Mouse (Mus musculus) lung, postnatal 0 days (tissue): ENCODE measurements around the gene Emcn. TPM values are rescaled to one million over a fixed set of nuclear protein-coding genes. Genes with fewer than 3 reads are reported as not detected.

Experiments used
- ATAC-seq: fragments of 200-750 bp; cut with Nextera tagmentation; 2 replicates; pipeline ENCODE4 v1.8.0; 2017; ENCODE audit warnings: moderate library complexity
- DNase-seq: peaks from one replicate; pipeline ENCODE4 v3.0.0-alpha.2; 2016; ENCODE audit warnings: low spot score
- H3K27ac ChIP-seq: fragments of 300-500 bp; sonication (generic); 2 replicates; pipeline ENCODE4 v1.5.1; 2014; ENCODE audit warnings: antibody characterized with exemption, mild to moderate bottlenecking, low read length, mixed read lengths
- H3K27me3 ChIP-seq: fragments of 300-500 bp; sonication (generic); replicated peaks from 2 replicates; pipeline ENCODE4 v1.6.1; 2014; ENCODE audit warnings: low read length, mixed read lengths; ENCODE audit not compliant: insufficient read depth
- H3K36me3 ChIP-seq: fragments of 300-500 bp; sonication (generic); 2 replicates; pipeline ENCODE4 v1.6.1; 2014; ENCODE audit warnings: low read length, mixed read lengths; ENCODE audit not compliant: insufficient read depth
- H3K4me1 ChIP-seq: fragments of 300-500 bp; sonication (generic); 2 replicates; pipeline ENCODE4 v1.6.1; 2014; ENCODE audit warnings: antibody characterized with exemption, low read depth, low read length, mixed read lengths; ENCODE audit not compliant: insufficient read depth
- H3K4me2 ChIP-seq: fragments of 300-500 bp; sonication (generic); replicated peaks from 2 replicates; pipeline ENCODE4 v1.6.1; 2014; ENCODE audit warnings: low read depth, mild to moderate bottlenecking, low read length, moderate library complexity, mixed read lengths
- H3K4me3 ChIP-seq: fragments of 300-500 bp; sonication (generic); 2 replicates; pipeline ENCODE4 v1.5.1; 2014; ENCODE audit warnings: low read depth, low read length
- H3K9ac ChIP-seq: fragments of 300-500 bp; sonication (generic); replicated peaks from 2 replicates; pipeline ENCODE4 v1.6.1; 2014; ENCODE audit warnings: low read depth, mild to moderate bottlenecking
- H3K9me3 ChIP-seq: fragments of 300-500 bp; sonication (generic); 2 replicates; pipeline ENCODE4 v1.6.1; 2016; ENCODE audit warnings: low read length, mixed read lengths
- CTCF ChIP-seq: IDR thresholded peaks from 2 replicates; pipeline ENCODE4 v1.5.1; 2016; ENCODE audit warnings: antibody characterized with exemption, mild to moderate bottlenecking
- EP300 ChIP-seq: IDR thresholded peaks from 2 replicates; pipeline ENCODE4 v1.6.1; 2016; ENCODE audit warnings: antibody characterized with exemption, mild to moderate bottlenecking, control low read depth
- WGBS: fragments of 180-500 bp; shearing (Covaris S2); extraction: QIAGEN DNeasy Blood & Tissue Kit; methylation state at CpG from one replicate; pipeline ENCODE4 v1.1.7; 2014; 5-methylcytosine and 5-hydroxymethylcytosine counted together
- polyA plus RNA-seq: library from polyadenylated mRNA; unstranded; fragments of >200 nt; fragmentation: Nextera tagmentation; extraction: Ambion mirVana; gene quantifications from 2 replicates; pipeline ENCODE4 v1.2.1, GENCODE M21; 2015

Gene Emcn
- polyA plus RNA-seq, 1 experiment from 2014 or later = 105 TPM

GRCm38 (mm10) chr3:137332531-137332930, 8.3 kb upstream of the Emcn start:
- 68% methylated on average over 4 of the region's 4 CpGs for WGBS
- H3K9ac ChIP-seq = no peak overlapping the region
- no peaks in the 10 kb centered on the region for H3K27me3 ChIP-seq
- H3K36me3 ChIP-seq = no peaks in the 10 kb centered on the region
- H3K4me3 ChIP-seq = no peak overlapping the region
- DNase-seq (no peak), ATAC-seq (no peak)
- no peak overlapping the region for H3K4me2 ChIP-seq
- H3K9me3 ChIP-seq = no peaks in the 10 kb centered on the region
- H3K27ac ChIP-seq = no peak overlapping the region
- TF ChIP-seq CTCF (no peak), EP300 (no peak)
- peaks cover 2% of the 10 kb centered on the region; the same call in 1 of the 2 replicates for H3K4me1 ChIP-seq

DNA sequence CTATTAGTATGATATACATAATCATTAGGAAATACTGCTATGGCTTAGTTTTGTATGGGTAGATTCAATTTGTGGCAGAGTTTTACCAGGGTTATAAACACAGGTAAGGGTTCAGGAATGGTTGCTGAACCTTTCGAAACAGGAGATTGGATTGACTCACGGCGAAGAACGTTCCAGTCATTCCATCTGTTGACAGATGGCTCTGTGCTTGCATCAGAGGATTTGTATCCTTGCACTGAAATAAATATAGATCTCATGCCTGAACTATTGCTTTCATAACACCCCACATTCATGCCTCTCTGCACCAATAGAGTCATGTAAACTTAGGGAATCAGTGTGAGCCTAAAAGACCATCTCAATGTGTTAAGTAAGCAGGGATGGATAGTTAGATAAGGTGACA, 4.9 kb upstream of the Emcn start:
- no peaks in the 10 kb centered on the region for H3K27me3 ChIP-seq
- no peaks in the 10 kb centered on the region for H3K9me3 ChIP-seq
- H3K9ac ChIP-seq = no peak overlapping the region
- H3K4me2 ChIP-seq = no peak overlapping the region
- TF ChIP-seq EP300 = no peak
- no peak for TF ChIP-seq CTCF
- DNase-seq (no peak), ATAC-seq (no peak)
- H3K36me3 ChIP-seq = no peaks in the 10 kb centered on the region
- 89% methylated on average over 4 of the region's 4 CpGs for WGBS
- no peak overlapping the region for H3K27ac ChIP-seq
- H3K4me1 ChIP-seq = no peaks in the 10 kb centered on the region
- no peak overlapping the region for H3K4me3 ChIP-seq

DNA sequence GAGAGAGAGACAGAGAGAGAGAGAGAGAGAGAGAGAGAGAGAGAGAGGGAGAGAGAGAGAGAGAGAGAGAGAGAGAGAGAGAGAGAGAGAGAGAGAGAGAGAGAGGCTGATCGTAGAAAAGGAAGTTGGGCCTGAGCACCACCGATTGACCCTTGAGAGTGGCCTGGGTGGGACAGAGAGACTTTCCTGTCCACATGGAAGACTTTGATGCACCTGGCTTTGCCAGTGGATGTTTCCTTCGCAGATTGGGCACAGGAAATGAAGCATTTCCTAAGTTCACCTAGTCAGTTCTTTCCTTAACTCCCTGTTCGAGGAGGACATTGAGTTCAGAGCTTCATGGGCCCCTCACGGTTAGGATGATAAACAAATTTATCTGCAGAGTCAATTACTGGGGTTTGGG, 2.6 kb downstream of the Emcn start:
- TF ChIP-seq EP300 (peak; percentile 50), CTCF (no peak)
- no peaks in the 10 kb centered on the region for H3K4me1 ChIP-seq
- no peak overlapping the region for H3K9ac ChIP-seq
- H3K27me3 ChIP-seq = no peaks in the 10 kb centered on the region
- DNase-seq = no peak
- 50% methylated on average over 4 of the region's 5 CpGs for WGBS
- H3K9me3 ChIP-seq = no peaks in the 10 kb centered on the region
- H3K27ac ChIP-seq = no peak overlapping the region
- no peak overlapping the region for H3K4me3 ChIP-seq
- peak overlapping the region; percentile 8; the same call in 1 of the 2 replicates for H3K4me2 ChIP-seq
- no peaks in the 10 kb centered on the region for H3K36me3 ChIP-seq
- ATAC-seq = peak; percentile 30; the same call in 1 of the 2 replicates

DNA sequence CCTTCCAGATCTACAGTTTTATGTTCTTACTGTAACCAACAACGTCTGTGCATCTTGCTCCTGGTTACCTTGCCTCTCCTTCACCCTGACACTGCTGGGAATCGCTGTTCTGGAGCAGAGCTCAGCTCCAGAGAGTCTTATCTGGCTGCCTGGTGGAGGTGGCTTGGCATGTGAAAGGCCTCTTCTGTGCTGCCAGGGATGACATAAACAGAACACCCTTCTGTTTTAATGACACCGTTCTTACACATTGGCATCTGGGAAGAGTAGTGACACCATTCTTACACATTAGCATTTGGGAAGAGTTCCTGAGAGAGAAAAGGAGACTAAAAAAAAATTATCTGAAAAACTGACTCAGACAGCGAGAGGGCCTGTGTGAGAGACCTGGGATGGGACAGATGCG, 11.0 kb downstream of the Emcn start:
- H3K4me3 ChIP-seq = no peak overlapping the region
- ATAC-seq = no peak
- no peak for DNase-seq
- H3K9ac ChIP-seq = no peak overlapping the region
- 74% methylated on average over 5 of the region's 5 CpGs for WGBS
- H3K27ac ChIP-seq = no peak overlapping the region
- no peaks in the 10 kb centered on the region for H3K27me3 ChIP-seq
- H3K4me2 ChIP-seq = no peak overlapping the region
- H3K9me3 ChIP-seq = no peaks in the 10 kb centered on the region
- H3K4me1 ChIP-seq = no peaks in the 10 kb centered on the region
- TF ChIP-seq EP300 = no peak
- no peak for TF ChIP-seq CTCF
- no peaks in the 10 kb centered on the region for H3K36me3 ChIP-seq

GRCm38 (mm10) chr3:137356697-137357096, 15.8 kb downstream of the Emcn start:
- no peaks in the 10 kb centered on the region for H3K36me3 ChIP-seq
- H3K4me3 ChIP-seq = no peak overlapping the region
- H3K9me3 ChIP-seq = no peaks in the 10 kb centered on the region
- no peak overlapping the region for H3K9ac ChIP-seq
- TF ChIP-seq CTCF (no peak), EP300 (no peak)
- DNase-seq = no peak
- ATAC-seq = no peak
- WGBS = 78% methylated on average over 4 of the region's 4 CpGs
- H3K4me1 ChIP-seq = no peaks in the 10 kb centered on the region
- no peak overlapping the region for H3K27ac ChIP-seq
- H3K4me2 ChIP-seq = no peak overlapping the region
- no peaks in the 10 kb centered on the region for H3K27me3 ChIP-seq

GRCm38 (mm10) chr3:137367123-137367825, 26.4 kb downstream of the Emcn start:
- no peak for TF ChIP-seq CTCF
- TF ChIP-seq EP300 = no peak
- 87% methylated on average over 6 of the region's 6 CpGs for WGBS
- ATAC-seq (no peak), DNase-seq (no peak)
- Histone ChIP-seq H3K9ac (no peak overlapping the region), H3K4me3 (no peak overlapping the region), H3K36me3 (no peaks in the 10 kb centered on the region), H3K4me1 (no peaks in the 10 kb centered on the region), H3K9me3 (no peaks in the 10 kb centered on the region), H3K27ac (no peak overlapping the region), H3K4me2 (no peak overlapping the region), H3K27me3 (no peaks in the 10 kb centered on the region)
